Mouse (Mus musculus) forebrain, embryonic 13.5 days (tissue): ENCODE results near the gene Klhl34. TPM values are rescaled to one million over a fixed set of nuclear protein-coding genes. Genes with fewer than 3 reads are reported as not detected.

Experiments
- ATAC-seq: fragments of 200-750 bp; cut with Nextera tagmentation; 2 replicates; pipeline ENCODE4 v1.8.0; 2017
- H3K27ac ChIP-seq: fragments of 300-500 bp; sonication (generic); 2 replicates; pipeline ENCODE4 v1.5.1; 2015; ENCODE audit warnings: inconsistent platforms, mild to moderate bottlenecking, moderate library complexity
- H3K27me3 ChIP-seq: fragments of 300-500 bp; sonication (generic); 2 replicates; pipeline ENCODE4 v1.6.1; 2015; ENCODE audit warnings: mild to moderate bottlenecking, inconsistent platforms
- H3K36me3 ChIP-seq: fragments of 300-500 bp; sonication (generic); 2 replicates; pipeline ENCODE4 v1.6.1; 2015; ENCODE audit warnings: mild to moderate bottlenecking, inconsistent platforms; ENCODE audit not compliant: poor library complexity, severe bottlenecking
- H3K4me1 ChIP-seq: fragments of 300-500 bp; sonication (generic); 2 replicates; pipeline ENCODE4 v1.6.1; 2015; ENCODE audit warnings: inconsistent platforms
- H3K4me2 ChIP-seq: fragments of 300-500 bp; sonication (generic); 2 replicates; pipeline ENCODE4 v1.6.1; 2015; ENCODE audit warnings: inconsistent platforms, mild to moderate bottlenecking, moderate library complexity
- H3K4me3 ChIP-seq: fragments of 300-500 bp; sonication (generic); 2 replicates; pipeline ENCODE4 v1.5.1; 2015; ENCODE audit warnings: mild to moderate bottlenecking, inconsistent platforms
- H3K9ac ChIP-seq: fragments of 300-500 bp; sonication (generic); 2 replicates; pipeline ENCODE4 v1.6.1; 2015; ENCODE audit warnings: mild to moderate bottlenecking, inconsistent platforms
- H3K9me3 ChIP-seq: fragments of 300-500 bp; sonication (generic); replicated peaks from 2 replicates; pipeline ENCODE4 v1.6.1; 2016; ENCODE audit warnings: inconsistent platforms
- WGBS: fragments of 180-500 bp; shearing (Covaris S2); methylation state at CpG from one replicate; pipeline ENCODE4 v1.1.7; 2015; 5-methylcytosine and 5-hydroxymethylcytosine counted together
- polyA plus RNA-seq: library from polyadenylated mRNA; unstranded; fragments of >200 nt; fragmentation: Nextera tagmentation; extraction: Ambion mirVana; gene quantifications from 2 replicates; pipeline ENCODE4 v1.2.1, GENCODE M21; 2015

Gene Klhl34
- 1.6 and 2.3 TPM in 2 replicates for polyA plus RNA-seq

GRCm38 (mm10) chrX:157818207-157818920 is at the start of gene Klhl34:
TSS of gene Klhl34 (plus strand) at chrX:157818435.
- peaks cover 4% of the 10 kb centered on the region; the same call in 1 of the 2 replicates for H3K27me3 ChIP-seq
- H3K4me3 ChIP-seq, result peak within 1 kb of the TSS; percentile 25
- H3K4me2 ChIP-seq, result peak within 1 kb of the TSS; percentile 57
- no peak within 1 kb of the TSS for H3K27ac ChIP-seq
- no peaks in the 10 kb centered on the region for H3K9me3 ChIP-seq
- H3K36me3 ChIP-seq, result no peaks in the 10 kb centered on the region
- peak; percentile 46 for ATAC-seq
- no peaks in the 10 kb centered on the region for H3K4me1 ChIP-seq
- H3K9ac ChIP-seq, result no peak within 1 kb of the TSS
- WGBS, result 40% methylated on average over 28 of the region's 28 CpGs

DNA sequence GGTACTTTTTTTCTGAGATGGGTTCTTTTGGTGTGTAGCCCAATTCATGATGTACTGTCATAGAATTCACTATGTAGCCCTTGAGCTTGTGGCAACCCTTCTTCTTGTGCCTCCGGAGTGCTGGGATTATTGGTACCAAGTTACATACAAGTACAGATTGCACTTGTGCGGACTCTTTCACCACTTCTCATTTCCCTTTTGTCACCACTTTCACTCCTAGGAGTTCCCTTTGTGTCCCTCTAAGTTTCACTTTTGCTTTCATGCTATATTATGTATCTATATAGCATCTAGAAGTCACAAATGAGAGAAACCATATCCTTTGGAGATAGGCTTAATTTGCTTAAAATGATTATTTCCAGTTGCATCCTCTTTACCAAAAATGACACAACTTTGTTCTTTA is 16.6 kb upstream of the Klhl34 start:
- Histone ChIP-seq H3K9me3 (no peaks in the 10 kb centered on the region), H3K36me3 (no peaks in the 10 kb centered on the region), H3K27me3 (no peaks in the 10 kb centered on the region), H3K4me3 (no peak overlapping the region), H3K4me2 (no peak overlapping the region), H3K4me1 (no peaks in the 10 kb centered on the region), H3K9ac (no peak overlapping the region), H3K27ac (no peak overlapping the region)
- no peak for ATAC-seq
- WGBS, result 92% methylated on average over 2 of the region's 2 CpGs

DNA sequence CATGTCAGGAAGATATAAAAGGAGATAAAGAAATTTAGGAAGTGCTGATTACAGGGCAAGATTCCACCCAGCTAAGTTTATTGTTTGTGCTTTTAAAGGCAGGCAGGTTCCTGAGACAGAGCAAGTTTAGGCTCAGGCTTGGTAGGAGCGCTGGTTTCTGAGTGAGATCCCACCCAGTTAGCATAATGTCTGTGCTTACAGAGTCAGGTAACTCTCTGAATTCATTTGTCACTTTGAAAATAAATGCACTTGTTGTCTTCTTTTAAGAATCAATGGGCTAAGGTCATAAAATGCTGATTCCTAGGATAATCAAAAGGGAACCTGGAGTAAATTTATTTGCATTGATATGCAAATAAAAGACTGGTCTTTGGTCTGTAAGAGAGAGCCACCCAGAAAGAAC is 8.5 kb upstream of the Klhl34 start:
- no peaks in the 10 kb centered on the region for H3K4me1 ChIP-seq
- no peak overlapping the region for H3K27ac ChIP-seq
- H3K36me3 ChIP-seq, result no peaks in the 10 kb centered on the region
- 52% methylated on average over 1 of the region's 1 CpGs for WGBS
- no peaks in the 10 kb centered on the region for H3K27me3 ChIP-seq
- no peak overlapping the region for H3K4me3 ChIP-seq
- no peak for ATAC-seq
- no peak overlapping the region for H3K4me2 ChIP-seq
- H3K9me3 ChIP-seq, result no peaks in the 10 kb centered on the region
- no peak overlapping the region for H3K9ac ChIP-seq

- Histone ChIP-seq H3K27me3 (peaks cover 4% of the 10 kb centered on the region; the same call in 1 of the 2 replicates), H3K9me3 (no peaks in the 10 kb centered on the region), H3K4me2 (peak overlapping the region; percentile 57), H3K4me1 (no peaks in the 10 kb centered on the region), H3K27ac (no peak overlapping the region), H3K9ac (no peak overlapping the region), H3K36me3 (no peaks in the 10 kb centered on the region), H3K4me3 (peak overlapping the region; percentile 25)
- WGBS, result 16% methylated on average over 31 of the region's 31 CpGs
- peak; percentile 76 for ATAC-seq
Measured at GRCm38 (mm10) chrX:157817571-157818206, 546 bp upstream of the Klhl34 start.

DNA sequence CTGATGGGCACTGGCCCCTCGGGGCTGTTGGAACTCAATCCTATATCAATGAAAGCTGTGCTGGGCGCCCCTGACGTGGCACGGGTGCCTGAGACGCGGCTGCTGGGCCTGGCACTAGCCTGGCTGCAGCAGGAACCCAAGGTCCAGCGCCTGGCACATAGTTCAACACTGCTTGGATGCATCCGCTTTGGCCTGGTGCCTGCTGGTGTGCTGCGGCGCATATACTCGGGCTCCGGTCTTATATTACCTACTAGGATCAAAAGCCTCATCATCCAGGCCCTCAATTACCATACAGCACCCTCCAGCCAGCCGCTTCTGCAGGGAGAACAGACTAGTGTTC is 656 bp downstream of the Klhl34 start:
- 87% methylated on average over 13 of the region's 13 CpGs for WGBS

DNA sequence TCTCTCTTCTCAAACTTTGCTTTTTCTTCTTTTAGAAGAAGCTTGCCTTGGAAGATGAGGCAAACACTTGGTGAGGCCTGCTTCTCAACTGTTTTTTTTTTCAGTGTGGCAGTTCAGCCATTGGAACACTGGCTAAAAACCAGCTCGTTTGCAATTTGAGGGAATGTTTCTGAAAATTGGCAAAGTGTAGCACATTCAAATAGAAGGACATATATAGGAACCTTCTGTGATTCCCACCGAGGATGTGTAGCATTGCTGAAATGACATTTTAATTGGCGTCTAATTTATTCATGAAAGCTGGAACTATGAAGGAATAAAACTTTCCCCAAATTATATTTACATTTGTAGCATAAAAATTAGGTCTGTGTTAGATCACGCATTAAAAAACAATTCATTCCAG is 11.7 kb downstream of the Klhl34 start:
- no peaks in the 10 kb centered on the region for H3K27me3 ChIP-seq
- no peak overlapping the region for H3K9ac ChIP-seq
- no peaks in the 10 kb centered on the region for H3K9me3 ChIP-seq
- 73% methylated on average over 4 of the region's 4 CpGs for WGBS
- no peak overlapping the region for H3K4me2 ChIP-seq
- H3K36me3 ChIP-seq, result no peaks in the 10 kb centered on the region
- H3K4me3 ChIP-seq, result no peak overlapping the region
- H3K27ac ChIP-seq, result no peak overlapping the region
- H3K4me1 ChIP-seq, result no peaks in the 10 kb centered on the region
- ATAC-seq, result no peak

More for the DNA sequence above, 656 bp downstream of the Klhl34 start:
- no peak overlapping the region for H3K27ac ChIP-seq
- H3K27me3 ChIP-seq, result peaks cover 4% of the 10 kb centered on the region; the same call in 1 of the 2 replicates
- ATAC-seq, result peak; percentile 44; the same call in 1 of the 2 replicates
- no peak overlapping the region for H3K4me3 ChIP-seq
- H3K4me2 ChIP-seq, result no peak overlapping the region
- H3K4me1 ChIP-seq, result no peaks in the 10 kb centered on the region
- H3K9me3 ChIP-seq, result no peaks in the 10 kb centered on the region
- H3K36me3 ChIP-seq, result no peaks in the 10 kb centered on the region
- no peak overlapping the region for H3K9ac ChIP-seq

Other genes with a start within 250 kb of the Klhl34 start
- gene Yy2, start 249.4 kb upstream of the Klhl34 start, polyA plus RNA-seq, result 4.1 and 6.1 TPM in 2 replicates
- gene Mbtps2, start 219.7 kb upstream of the Klhl34 start, polyA plus RNA-seq, result 26.1 and 26.7 TPM in 2 replicates
- 0.60 TPM in 1 of 2 replicates, not detected in the other for gene Smpx, start 119.5 kb upstream of the Klhl34 start, polyA plus RNA-seq
- gene Cnksr2, start 224.9 kb downstream of the Klhl34 start, polyA plus RNA-seq, result 6.9 and 7.6 TPM in 2 replicates